Mouse (Mus musculus) megakaryocyte, embryonic 14.5 days (primary cell): ENCODE results near the gene Cdh24.

Experiments used
- FLI1 ChIP-seq: IDR thresholded peaks from 2 replicates; pipeline ENCODE4 v1.6.1; 2012; ENCODE audit warnings: low read length, inconsistent platforms, mixed read lengths
- GATA1 ChIP-seq: IDR thresholded peaks from 3 replicates; pipeline ENCODE4 v1.6.1; 2012; ENCODE audit warnings: mixed read lengths, low read length, inconsistent platforms, borderline replicate concordance

GRCm38 (mm10) chr14:54685471-54685870 lies 44.3 kb upstream of the Cdh24 start:
- TF ChIP-seq GATA1 (no peak), FLI1 (no peak)
